Mouse (Mus musculus) midbrain, embryonic 15.5 days (tissue): ENCODE measurements at regions not wholly inside any gene's neighbourhood (a gene's known extent, or its start where the extent isn't known, plus 50 kb on each side); places are given as distances from the start of the nearest gene placed in this dataset.

Source experiments
- ATAC-seq: fragments of 200-750 bp; cut with Nextera tagmentation; replicated peaks from 2 replicates; pipeline ENCODE4 v1.8.0; 2017; ENCODE audit warnings: moderate TSS enrichment
- H3K27ac ChIP-seq: fragments of 300-500 bp; sonication (generic); 2 replicates; pipeline ENCODE4 v1.5.1; 2015; ENCODE audit warnings: mild to moderate bottlenecking, inconsistent platforms
- H3K27me3 ChIP-seq: fragments of 300-500 bp; sonication (generic); replicated peaks from 2 replicates; pipeline ENCODE4 v1.6.1; 2015; ENCODE audit warnings: inconsistent platforms
- H3K36me3 ChIP-seq: fragments of 300-500 bp; sonication (generic); replicated peaks from 2 replicates; pipeline ENCODE4 v1.6.1; 2015; ENCODE audit warnings: inconsistent platforms
- H3K4me1 ChIP-seq: fragments of 300-500 bp; sonication (generic); 2 replicates; pipeline ENCODE4 v1.6.1; 2015; ENCODE audit warnings: inconsistent platforms
- H3K4me2 ChIP-seq: fragments of 300-500 bp; sonication (generic); 2 replicates; pipeline ENCODE4 v1.6.1; 2015; ENCODE audit warnings: inconsistent platforms, mild to moderate bottlenecking, moderate library complexity
- H3K4me3 ChIP-seq: fragments of 300-500 bp; sonication (generic); 2 replicates; pipeline ENCODE4 v1.5.1; 2015; ENCODE audit warnings: mild to moderate bottlenecking, inconsistent platforms
- H3K9ac ChIP-seq: fragments of 300-500 bp; sonication (generic); 2 replicates; pipeline ENCODE4 v1.6.1; 2015; ENCODE audit warnings: mild to moderate bottlenecking, inconsistent platforms
- H3K9me3 ChIP-seq: fragments of 300-500 bp; sonication (generic); 2 replicates; pipeline ENCODE4 v1.6.1; 2016; ENCODE audit warnings: inconsistent platforms
- WGBS: fragments of 180-500 bp; shearing (Covaris S2); methylation state at CpG from one replicate; pipeline ENCODE4 v1.1.7; 2015; ENCODE audit warnings: mixed read lengths; 5-methylcytosine and 5-hydroxymethylcytosine counted together

GRCm38 (mm10) chr10:92625781-92626180 lies 96.4 kb downstream of the Nedd1 start:
- WGBS, result 72% methylated on average over 7 of the region's 7 CpGs
- Histone ChIP-seq H3K36me3 (no peaks in the 10 kb centered on the region), H3K9ac (no peak overlapping the region), H3K27me3 (no peaks in the 10 kb centered on the region), H3K4me2 (no peak overlapping the region), H3K9me3 (no peaks in the 10 kb centered on the region), H3K4me1 (no peaks in the 10 kb centered on the region), H3K27ac (no peak overlapping the region), H3K4me3 (no peak overlapping the region)
- no peak for ATAC-seq

GRCm38 (mm10) chr10:92615684-92616379 lies 106.4 kb downstream of the Nedd1 start:
- WGBS, result 83% methylated on average over 5 of the region's 5 CpGs
- no peak for ATAC-seq
- no peak overlapping the region for H3K4me3 ChIP-seq
- H3K9me3 ChIP-seq, result no peaks in the 10 kb centered on the region
- H3K36me3 ChIP-seq, result no peaks in the 10 kb centered on the region
- H3K27ac ChIP-seq, result no peak overlapping the region
- H3K4me2 ChIP-seq, result no peak overlapping the region
- no peaks in the 10 kb centered on the region for H3K4me1 ChIP-seq
- H3K9ac ChIP-seq, result no peak overlapping the region
- no peaks in the 10 kb centered on the region for H3K27me3 ChIP-seq

- no peaks in the 10 kb centered on the region for H3K36me3 ChIP-seq
- WGBS, result 35% methylated on average over 6 of the region's 6 CpGs
- no peaks in the 10 kb centered on the region for H3K4me1 ChIP-seq
- H3K27ac ChIP-seq, result no peak overlapping the region
- H3K4me2 ChIP-seq, result no peak overlapping the region
- H3K9me3 ChIP-seq, result no peaks in the 10 kb centered on the region
- H3K9ac ChIP-seq, result no peak overlapping the region
- H3K4me3 ChIP-seq, result no peak overlapping the region
- H3K27me3 ChIP-seq, result no peaks in the 10 kb centered on the region
- ATAC-seq, result no peak
Measured at GRCm38 (mm10) chr10:92614341-92614740, 107.9 kb downstream of the Nedd1 start.

- WGBS, result 60% methylated on average over 3 of the region's 3 CpGs
- Histone ChIP-seq H3K4me2 (no peak overlapping the region), H3K9ac (no peak overlapping the region), H3K36me3 (no peaks in the 10 kb centered on the region), H3K4me3 (no peak overlapping the region), H3K27me3 (no peaks in the 10 kb centered on the region), H3K9me3 (no peaks in the 10 kb centered on the region), H3K27ac (peak overlapping the region; percentile 53; the same call in 1 of the 2 replicates), H3K4me1 (no peaks in the 10 kb centered on the region; the same call in 1 of the 2 replicates)
- ATAC-seq, result no peak
Measured at GRCm38 (mm10) chr10:92611060-92611459, 111.2 kb downstream of the Nedd1 start.

- ATAC-seq, result no peak
Measured at GRCm38 (mm10) chr10:92606761-92607160, 115.5 kb downstream of the Nedd1 start.

GRCm38 (mm10) chr10:92605646-92606045 lies 116.6 kb downstream of the Nedd1 start:
- Histone ChIP-seq H3K36me3 (no peaks in the 10 kb centered on the region), H3K4me1 (no peaks in the 10 kb centered on the region; the same call in 1 of the 2 replicates), H3K4me3 (no peak overlapping the region), H3K4me2 (no peak overlapping the region), H3K9me3 (no peaks in the 10 kb centered on the region), H3K27me3 (no peaks in the 10 kb centered on the region), H3K27ac (no peak overlapping the region), H3K9ac (no peak overlapping the region)
- no peak for ATAC-seq
- 29% methylated on average over 3 of the region's 3 CpGs for WGBS

More at GRCm38 (mm10) chr10:92606761-92607160, 115.5 kb downstream of the Nedd1 start:
- 25% methylated on average over 4 of the region's 4 CpGs for WGBS
- H3K4me1 ChIP-seq, result no peaks in the 10 kb centered on the region; the same call in 1 of the 2 replicates
- H3K9me3 ChIP-seq, result no peaks in the 10 kb centered on the region
- no peaks in the 10 kb centered on the region for H3K36me3 ChIP-seq
- H3K4me3 ChIP-seq, result no peak overlapping the region
- H3K4me2 ChIP-seq, result no peak overlapping the region
- H3K27me3 ChIP-seq, result no peaks in the 10 kb centered on the region
- H3K9ac ChIP-seq, result no peak overlapping the region
- no peak overlapping the region for H3K27ac ChIP-seq

GRCm38 (mm10) chr10:92600116-92600515 lies 122.1 kb downstream of the Nedd1 start:
- 64% methylated on average over 4 of the region's 4 CpGs for WGBS
- Histone ChIP-seq H3K4me2 (no peak overlapping the region), H3K9me3 (no peaks in the 10 kb centered on the region), H3K9ac (no peak overlapping the region), H3K4me1 (no peaks in the 10 kb centered on the region), H3K4me3 (no peak overlapping the region), H3K36me3 (no peaks in the 10 kb centered on the region), H3K27me3 (no peaks in the 10 kb centered on the region), H3K27ac (no peak overlapping the region)
- ATAC-seq, result no peak

- H3K27ac ChIP-seq, result no peak overlapping the region
- H3K36me3 ChIP-seq, result no peaks in the 10 kb centered on the region
- H3K27me3 ChIP-seq, result no peaks in the 10 kb centered on the region
- H3K4me1 ChIP-seq, result no peaks in the 10 kb centered on the region
- 9% methylated on average over 6 of the region's 6 CpGs for WGBS
- H3K9me3 ChIP-seq, result no peaks in the 10 kb centered on the region
- no peak for ATAC-seq
- H3K4me2 ChIP-seq, result no peak overlapping the region
- H3K9ac ChIP-seq, result no peak overlapping the region
- H3K4me3 ChIP-seq, result no peak overlapping the region
Measured at GRCm38 (mm10) chr10:92595496-92596355, 126.5 kb downstream of the Nedd1 start.

- 70% methylated on average over 7 of the region's 7 CpGs for WGBS
- H3K4me1 ChIP-seq, result no peaks in the 10 kb centered on the region
- H3K27ac ChIP-seq, result no peak overlapping the region
- H3K9ac ChIP-seq, result no peak overlapping the region
- ATAC-seq, result no peak
- no peaks in the 10 kb centered on the region for H3K27me3 ChIP-seq
- no peaks in the 10 kb centered on the region for H3K9me3 ChIP-seq
- H3K36me3 ChIP-seq, result no peaks in the 10 kb centered on the region
- H3K4me3 ChIP-seq, result no peak overlapping the region
- H3K4me2 ChIP-seq, result no peak overlapping the region
Measured at GRCm38 (mm10) chr10:92593947-92594460, 128.2 kb downstream of the Nedd1 start.

GRCm38 (mm10) chr10:92578872-92579271 lies 143.3 kb downstream of the Nedd1 start:
- whole genome bisulfite sequencing, result 83% methylated on average over 2 of the region's 2 CpGs
- H3K27ac ChIP-seq, result no peak overlapping the region
- no peak overlapping the region for H3K9ac ChIP-seq
- H3K4me2 ChIP-seq, result no peak overlapping the region
- no peaks in the 10 kb centered on the region for H3K9me3 ChIP-seq
- no peak overlapping the region for H3K4me3 ChIP-seq
- H3K27me3 ChIP-seq, result no peaks in the 10 kb centered on the region
- no peak for ATAC-seq
- H3K4me1 ChIP-seq, result no peaks in the 10 kb centered on the region
- no peaks in the 10 kb centered on the region for H3K36me3 ChIP-seq

GRCm38 (mm10) chr10:92570496-92570895 lies 151.7 kb downstream of the Nedd1 start:
- Histone ChIP-seq H3K9me3 (0 out of 2 replicates have a peak, but pooled peaks cover 3% of the 10 kb centered on the region), H3K4me2 (no peak overlapping the region), H3K4me3 (no peak overlapping the region), H3K27me3 (no peaks in the 10 kb centered on the region), H3K27ac (no peak overlapping the region), H3K4me1 (no peaks in the 10 kb centered on the region), H3K36me3 (no peaks in the 10 kb centered on the region), H3K9ac (no peak overlapping the region)
- no peak for ATAC-seq

GRCm38 (mm10) chr10:92557463-92557862 lies 164.8 kb downstream of the Nedd1 start:
- ATAC-seq, result no peak
- H3K27ac ChIP-seq, result peak overlapping the region; percentile 64; the same call in 1 of the 2 replicates
- 29% methylated on average over 4 of the region's 4 CpGs for WGBS
- no peaks in the 10 kb centered on the region for H3K36me3 ChIP-seq
- no peak overlapping the region for H3K9ac ChIP-seq
- H3K4me2 ChIP-seq, result no peak overlapping the region
- H3K9me3 ChIP-seq, result no peaks in the 10 kb centered on the region
- H3K27me3 ChIP-seq, result no peaks in the 10 kb centered on the region
- H3K4me1 ChIP-seq, result peaks cover 24% of the 10 kb centered on the region
- no peak overlapping the region for H3K4me3 ChIP-seq
